Mouse (Mus musculus): ENCODE measurements around the gene Fubp1.

DNA sequence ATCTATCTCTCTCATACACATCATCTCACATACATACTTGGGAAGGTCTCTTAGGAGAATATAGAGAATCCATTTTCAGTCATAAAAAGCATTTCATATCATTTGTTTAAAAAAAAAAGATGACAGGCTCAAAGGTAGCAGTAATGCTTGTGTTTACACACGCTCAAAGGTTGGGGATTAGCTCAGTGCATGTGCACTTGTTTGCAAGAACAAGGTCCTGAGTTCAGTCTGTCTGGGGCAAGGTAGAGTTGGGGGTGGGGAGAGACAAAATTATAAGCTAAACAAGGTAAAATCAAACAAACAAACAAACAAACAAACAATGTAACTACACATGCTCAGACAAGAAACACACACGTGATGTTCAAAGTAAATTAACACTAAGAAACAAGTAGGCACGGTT is 9.0 kb upstream of the Fubp1 start:
- TF ChIP-seq CTCF (IDR thresholded peaks at IDR 0.05) = no peak
- TF ChIP-seq EP300 (IDR thresholded peaks at IDR 0.05) = no peak
